Mouse (Mus musculus): ENCODE measurements around the gene Ubiad1. TPM values are rescaled to one million over a fixed set of nuclear protein-coding genes. Genes with fewer than 3 reads are reported as not detected.

Gene Ubiad1
- polyA plus RNA-seq (2012; rRNA removed), result 50.8 and 61.6 TPM in 2 replicates

- Histone ChIP-seq H3K36me3 (ENCODE audit: control insufficient read depth, insufficient read depth, low read length) (no peaks in the 10 kb centered on the region), H3K4me3 (ENCODE audit: insufficient read depth, low read depth, low read length) (peak within 1 kb of the TSS; percentile 59), H3K27ac (ENCODE audit: insufficient read depth, low read depth, low read length) (peak within 1 kb of the TSS; percentile 69), H3K4me1 (ENCODE audit: control insufficient read depth, insufficient read depth, low read length) (peaks cover 19% of the 10 kb centered on the region), H3K27me3 (replicated peaks; ENCODE audit: control insufficient read depth, insufficient read depth, low read length) (no peaks in the 10 kb centered on the region)
- no peak for TF ChIP-seq POLR2A (IDR thresholded peaks at IDR 0.05; ENCODE audit: low read depth, low read length)
- TF ChIP-seq CTCF (conservative IDR thresholded peaks at IDR 0.05; ENCODE audit: insufficient read depth, insufficient read length, low read depth, low read length), result 0 out of 2 replicates have a peak, but pooled peaks have one; percentile 2
- peak; percentile 92 for DNase-seq
- WGBS, result under 1% methylated on average over 46 of the region's 46 CpGs
These were observed at the start of gene Ubiad1 for GRCm38 (mm10) chr4:148444250-148444967. Gene Ubiad1, minus strand, starts transcription at chr4:148444771.

GRCm38 (mm10) chr4:148491448-148491847 lies 46.9 kb upstream of the Ubiad1 start:
- DNase-seq, result peak; percentile 60
- H3K4me1 ChIP-seq (ENCODE audit: control insufficient read depth, insufficient read depth, low read length), result peaks cover 20% of the 10 kb centered on the region; the same call in 1 of the 2 replicates
- H3K36me3 ChIP-seq (ENCODE audit: control insufficient read depth, insufficient read depth, low read length), result peaks cover 13% of the 10 kb centered on the region
- WGBS, result 73% methylated on average over 7 of the region's 7 CpGs
- H3K27me3 ChIP-seq (replicated peaks; ENCODE audit: control insufficient read depth, insufficient read depth, low read length), result no peaks in the 10 kb centered on the region
- TF ChIP-seq POLR2A (IDR thresholded peaks at IDR 0.05; ENCODE audit: low read depth, low read length) (no peak), CTCF (conservative IDR thresholded peaks at IDR 0.05; ENCODE audit: insufficient read depth, insufficient read length, low read depth, low read length) (no peak; the same call in 1 of the 2 replicates)
- no peak overlapping the region for H3K4me3 ChIP-seq (ENCODE audit: insufficient read depth, low read depth, low read length)
- H3K27ac ChIP-seq (ENCODE audit: insufficient read depth, low read depth, low read length), result no peak overlapping the region

GRCm38 (mm10) chr4:148490502-148490901 lies 45.9 kb upstream of the Ubiad1 start:
- TF ChIP-seq POLR2A (IDR thresholded peaks at IDR 0.05; ENCODE audit: low read depth, low read length) (no peak), CTCF (conservative IDR thresholded peaks at IDR 0.05; ENCODE audit: insufficient read depth, insufficient read length, low read depth, low read length) (no peak)
- Histone ChIP-seq H3K4me3 (ENCODE audit: insufficient read depth, low read depth, low read length) (no peak overlapping the region), H3K27me3 (replicated peaks; ENCODE audit: control insufficient read depth, insufficient read depth, low read length) (no peaks in the 10 kb centered on the region), H3K36me3 (ENCODE audit: control insufficient read depth, insufficient read depth, low read length) (peaks cover 15% of the 10 kb centered on the region), H3K27ac (ENCODE audit: insufficient read depth, low read depth, low read length) (peak overlapping the region; percentile 45), H3K4me1 (ENCODE audit: control insufficient read depth, insufficient read depth, low read length) (peaks cover 20% of the 10 kb centered on the region; the same call in 1 of the 2 replicates)
- DNase-seq, result peak; percentile 59
- WGBS, result 30% methylated on average over 6 of the region's 6 CpGs

GRCm38 (mm10) chr4:148487841-148488240 lies 43.3 kb upstream of the Ubiad1 start:
- no peaks in the 10 kb centered on the region for H3K27me3 ChIP-seq (replicated peaks; ENCODE audit: control insufficient read depth, insufficient read depth, low read length)
- TF ChIP-seq POLR2A (IDR thresholded peaks at IDR 0.05; ENCODE audit: low read depth, low read length) (no peak), CTCF (conservative IDR thresholded peaks at IDR 0.05; ENCODE audit: insufficient read depth, insufficient read length, low read depth, low read length) (no peak)
- no peak overlapping the region for H3K4me3 ChIP-seq (ENCODE audit: insufficient read depth, low read depth, low read length)
- peak overlapping the region; percentile 95 for H3K27ac ChIP-seq (ENCODE audit: insufficient read depth, low read depth, low read length)
- H3K4me1 ChIP-seq (ENCODE audit: control insufficient read depth, insufficient read depth, low read length), result peaks cover 23% of the 10 kb centered on the region; the same call in 1 of the 2 replicates
- peaks cover 26% of the 10 kb centered on the region for H3K36me3 ChIP-seq (ENCODE audit: control insufficient read depth, insufficient read depth, low read length)
- WGBS, result 46% methylated on average over 2 of the region's 2 CpGs
- peak; percentile 87 for DNase-seq

- Histone ChIP-seq H3K27me3 (replicated peaks; ENCODE audit: control insufficient read depth, insufficient read depth, low read length) (no peaks in the 10 kb centered on the region), H3K4me3 (ENCODE audit: insufficient read depth, low read depth, low read length) (no peak overlapping the region), H3K36me3 (ENCODE audit: control insufficient read depth, insufficient read depth, low read length) (peaks cover 29% of the 10 kb centered on the region), H3K4me1 (ENCODE audit: control insufficient read depth, insufficient read depth, low read length) (peaks cover 18% of the 10 kb centered on the region; the same call in 1 of the 2 replicates), H3K27ac (ENCODE audit: insufficient read depth, low read depth, low read length) (no peak overlapping the region)
- no peak for DNase-seq
- WGBS, result 95% methylated on average over 12 of the region's 12 CpGs
- no peak for TF ChIP-seq POLR2A (IDR thresholded peaks at IDR 0.05; ENCODE audit: low read depth, low read length)
- TF ChIP-seq CTCF (conservative IDR thresholded peaks at IDR 0.05; ENCODE audit: insufficient read depth, insufficient read length, low read depth, low read length), result no peak
These were observed 39.9 kb upstream of the Ubiad1 start for GRCm38 (mm10) chr4:148484511-148484910.

GRCm38 (mm10) chr4:148481557-148482168 lies 37.1 kb upstream of the Ubiad1 start:
- no peak overlapping the region for H3K27ac ChIP-seq (ENCODE audit: insufficient read depth, low read depth, low read length)
- 66% methylated on average over 2 of the region's 2 CpGs for WGBS
- peaks cover 20% of the 10 kb centered on the region for H3K36me3 ChIP-seq (ENCODE audit: control insufficient read depth, insufficient read depth, low read length)
- H3K4me3 ChIP-seq (ENCODE audit: insufficient read depth, low read depth, low read length), result no peak overlapping the region
- H3K4me1 ChIP-seq (ENCODE audit: control insufficient read depth, insufficient read depth, low read length), result peaks cover 13% of the 10 kb centered on the region; the same call in 1 of the 2 replicates
- no peaks in the 10 kb centered on the region for H3K27me3 ChIP-seq (replicated peaks; ENCODE audit: control insufficient read depth, insufficient read depth, low read length)
- TF ChIP-seq CTCF (conservative IDR thresholded peaks at IDR 0.05; ENCODE audit: insufficient read depth, insufficient read length, low read depth, low read length), result no peak
- TF ChIP-seq POLR2A (IDR thresholded peaks at IDR 0.05; ENCODE audit: low read depth, low read length), result no peak
- DNase-seq, result no peak

GRCm38 (mm10) chr4:148480245-148480644 lies 35.7 kb upstream of the Ubiad1 start:
- WGBS, result 78% methylated on average over 2 of the region's 2 CpGs
- TF ChIP-seq CTCF (conservative IDR thresholded peaks at IDR 0.05; ENCODE audit: insufficient read depth, insufficient read length, low read depth, low read length) (no peak), POLR2A (IDR thresholded peaks at IDR 0.05; ENCODE audit: low read depth, low read length) (no peak)
- H3K27me3 ChIP-seq (replicated peaks; ENCODE audit: control insufficient read depth, insufficient read depth, low read length), result no peaks in the 10 kb centered on the region
- peak; percentile 78 for DNase-seq
- peaks cover 13% of the 10 kb centered on the region; the same call in 1 of the 2 replicates for H3K4me1 ChIP-seq (ENCODE audit: control insufficient read depth, insufficient read depth, low read length)
- peaks cover 16% of the 10 kb centered on the region for H3K36me3 ChIP-seq (ENCODE audit: control insufficient read depth, insufficient read depth, low read length)
- H3K27ac ChIP-seq (ENCODE audit: insufficient read depth, low read depth, low read length), result no peak overlapping the region; the same call in 1 of the 2 replicates
- no peak overlapping the region for H3K4me3 ChIP-seq (ENCODE audit: insufficient read depth, low read depth, low read length)

All from kidney, adult 2 months (tissue).